Mouse (Mus musculus): ENCODE data around the gene Arid5b.

The Arid5b gene

GRCm38 (mm10) chr10:68269789-68270188 lies 8.8 kb downstream of the Arid5b start:
- no peak for DNase-seq (ENCODE audit: extremely low spot score, low read depth, low spot score)

DNA sequence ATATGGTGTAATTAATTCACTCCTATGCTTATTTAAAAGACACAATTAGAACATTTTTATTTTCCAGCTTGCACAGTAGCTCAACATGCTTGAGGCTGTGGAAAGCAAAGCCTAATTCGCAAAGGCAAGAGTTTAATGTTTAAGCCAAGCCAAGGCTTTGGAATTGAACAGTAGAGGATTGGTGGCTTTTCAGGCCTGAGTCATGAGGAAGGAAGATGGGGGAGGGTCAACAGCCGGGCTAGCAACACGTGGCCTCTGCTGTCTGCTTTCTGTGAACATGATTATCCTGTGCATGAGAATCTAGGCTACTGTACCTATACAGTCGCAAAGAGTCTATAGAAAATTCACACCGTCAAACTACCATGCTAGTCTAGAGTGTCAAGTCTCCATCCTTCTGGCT lies 9.9 kb downstream of the Arid5b start:
- no peak for DNase-seq (ENCODE audit: extremely low spot score, low read depth, low spot score)

DNA sequence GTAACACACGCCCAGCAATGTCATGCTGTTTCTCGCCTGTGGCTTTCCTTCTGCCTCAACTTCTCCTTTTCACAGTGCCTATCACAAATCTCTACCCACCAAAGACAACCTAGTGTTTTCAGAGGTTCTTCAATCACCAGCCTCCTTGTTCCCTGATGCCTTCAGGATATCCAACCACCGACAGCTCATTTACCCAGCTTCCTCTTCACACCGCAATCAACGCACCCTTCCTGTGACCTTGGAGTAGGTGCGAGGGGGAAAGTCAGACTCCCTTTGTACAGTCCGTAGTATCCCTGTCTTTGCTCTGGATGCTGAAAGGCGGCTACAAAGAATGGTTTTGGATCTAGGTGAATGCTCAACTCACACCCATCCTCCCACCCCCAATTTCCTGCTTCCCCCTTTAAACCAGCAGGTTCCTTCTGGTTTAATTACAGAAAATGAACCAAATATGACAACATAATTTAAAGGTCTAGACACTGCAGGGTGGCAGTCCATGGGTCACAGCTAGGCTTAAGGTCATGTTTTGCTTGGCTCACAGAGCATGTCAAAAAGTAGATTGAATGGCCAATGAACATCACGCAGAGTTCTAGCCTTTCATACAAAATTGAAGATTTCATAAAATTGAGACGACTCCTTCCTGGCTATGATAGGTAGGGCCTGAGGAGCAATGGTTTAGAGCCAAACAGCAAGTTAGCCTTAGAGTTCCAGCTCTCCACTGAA lies 14.4 kb downstream of the Arid5b start:
- DNase-seq (ENCODE audit: extremely low spot score, low read depth, low spot score): no peak

DNA sequence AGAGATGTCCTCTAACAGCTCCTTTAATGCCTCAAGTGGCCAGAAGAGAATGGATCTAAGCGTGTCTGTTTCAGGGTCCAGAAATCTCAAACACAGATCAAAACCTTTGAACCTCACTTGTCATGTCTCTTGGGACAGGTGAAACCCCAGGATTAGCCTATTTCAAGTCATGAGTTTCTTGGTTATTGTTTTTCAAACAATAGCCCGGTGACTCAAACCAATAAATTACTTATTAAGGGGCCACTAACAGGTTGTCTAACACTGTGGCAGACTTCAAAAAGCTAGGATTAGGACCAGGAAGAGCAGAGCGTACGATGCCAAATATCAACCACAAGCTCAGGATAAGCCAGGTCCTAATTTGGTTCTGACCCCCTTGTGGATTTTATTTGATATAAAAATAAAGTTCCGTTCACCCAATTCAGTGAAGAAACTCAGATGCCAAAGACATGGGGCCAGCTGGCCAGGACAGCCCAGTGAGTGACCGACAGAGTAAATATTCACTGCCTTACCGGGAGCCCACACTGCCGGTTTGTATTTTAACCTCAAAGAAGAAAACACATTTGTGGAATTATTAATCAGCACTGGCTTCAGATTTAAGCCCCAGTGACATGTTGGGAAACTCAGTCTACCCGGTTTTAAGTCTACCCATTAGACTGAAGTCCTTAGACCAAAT lies 15.1 kb downstream of the Arid5b start:
- no peak for DNase-seq (ENCODE audit: extremely low spot score, low read depth, low spot score)

GRCm38 (mm10) chr10:68259601-68260000 lies 18.9 kb downstream of the Arid5b start:
- DNase-seq (ENCODE audit: extremely low spot score, low read depth, low spot score): no peak

DNA sequence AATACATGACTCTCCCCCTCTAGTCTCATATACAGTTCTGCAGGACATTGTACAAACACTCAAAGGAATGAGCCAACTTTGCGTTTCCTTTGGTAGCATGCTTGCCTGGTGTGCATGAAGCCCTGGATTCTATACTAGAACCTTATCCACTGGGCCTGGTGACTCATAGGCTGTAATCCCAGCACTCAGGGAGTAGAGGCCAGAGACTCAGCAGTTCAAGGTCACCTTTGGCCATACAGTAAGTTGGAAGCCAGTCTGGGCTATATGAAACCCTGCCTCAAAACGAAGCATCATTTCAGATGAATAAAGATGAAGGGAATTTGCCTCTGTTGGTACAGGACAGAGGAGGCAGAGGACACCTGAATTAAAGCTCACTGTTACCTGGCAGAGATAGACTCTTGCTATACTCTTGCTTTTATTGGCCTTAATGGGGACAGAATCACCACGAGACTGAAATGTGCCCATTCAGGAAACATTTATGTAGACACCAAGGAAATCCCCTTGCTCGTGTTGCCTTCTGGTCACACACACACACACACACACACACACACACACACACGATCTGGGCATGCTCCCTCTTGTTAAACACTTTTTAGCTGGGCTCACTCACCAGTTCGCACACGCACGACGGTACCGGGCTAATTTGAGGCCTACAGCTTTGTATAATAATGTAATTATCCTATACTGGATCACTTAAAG lies 21.0 kb downstream of the Arid5b start:
- DNase-seq (ENCODE audit: extremely low spot score, low read depth, low spot score): no peak

DNA sequence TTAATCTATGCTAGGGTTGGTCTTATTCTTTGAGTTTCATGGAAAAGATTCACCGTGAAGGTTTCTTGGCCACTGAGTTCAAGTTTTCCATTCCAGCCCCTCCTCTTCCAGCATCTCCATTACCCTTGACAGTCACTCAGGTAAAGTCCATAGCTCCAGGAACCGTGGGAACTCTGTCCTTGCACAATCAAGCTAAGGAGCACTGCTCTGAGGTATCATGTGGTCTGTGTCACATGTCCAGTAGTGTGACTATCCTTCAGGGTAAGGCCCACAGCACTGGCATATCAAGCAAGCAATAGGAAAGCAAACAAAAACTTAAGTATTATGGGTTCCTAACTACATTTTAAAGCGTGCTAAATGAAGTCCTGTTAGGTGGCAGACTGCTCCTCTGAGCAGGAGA lies 22.4 kb downstream of the Arid5b start:
- no peak for DNase-seq (ENCODE audit: extremely low spot score, low read depth, low spot score)

GRCm38 (mm10) chr10:68253452-68254117 lies 25.0 kb downstream of the Arid5b start:
- DNase-seq (ENCODE audit: extremely low spot score, low read depth, low spot score): no peak

DNA sequence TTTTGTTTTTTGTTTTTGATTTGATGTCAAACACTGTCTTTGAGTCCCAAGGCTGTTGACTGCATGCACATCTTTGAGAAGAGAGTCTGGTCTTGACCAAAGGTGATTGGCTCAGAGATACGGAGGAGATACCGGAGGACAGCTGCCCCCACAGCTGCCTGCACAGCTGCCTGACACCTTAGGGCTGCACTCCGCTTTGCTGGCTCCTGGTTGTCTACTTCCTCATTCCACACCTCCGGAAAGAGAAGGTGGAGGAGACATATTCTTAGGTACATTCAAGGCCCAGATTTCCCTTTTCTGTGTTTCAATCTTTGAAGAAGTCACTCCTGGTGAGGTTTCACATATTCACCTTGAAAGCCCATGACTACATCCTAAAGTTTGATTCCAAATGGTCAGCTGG lies 25.9 kb downstream of the Arid5b start:
- DNase-seq (ENCODE audit: extremely low spot score, low read depth, low spot score): no peak

DNA sequence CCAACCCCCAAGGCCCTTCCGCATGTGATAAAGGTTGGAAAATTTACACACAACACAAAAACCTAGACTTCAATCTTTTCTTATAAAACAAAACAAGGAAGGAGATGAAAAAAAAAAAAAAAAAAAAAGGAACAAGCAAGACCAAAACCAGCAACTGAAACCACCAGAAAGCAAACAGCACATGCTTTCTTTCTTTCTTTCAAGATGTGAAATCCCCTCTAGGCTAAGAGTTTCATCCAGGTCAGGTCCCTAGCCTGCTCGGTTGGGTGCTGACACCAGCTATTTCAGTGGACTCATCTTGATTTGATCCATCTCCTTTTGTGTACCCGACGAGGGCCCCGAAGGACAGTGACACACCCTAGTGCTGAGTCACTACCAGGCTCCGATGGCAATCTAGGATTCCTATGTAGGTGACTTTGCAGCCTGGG lies 29.2 kb downstream of the Arid5b start:
- no peak for DNase-seq (ENCODE audit: extremely low spot score, low read depth, low spot score)

- no peak for DNase-seq (ENCODE audit: extremely low spot score, low read depth, low spot score)
Measured at GRCm38 (mm10) chr10:68248281-68249015, 30.1 kb downstream of the Arid5b start.

GRCm38 (mm10) chr10:68247490-68248280 lies 30.9 kb downstream of the Arid5b start:
- no peak for DNase-seq (ENCODE audit: extremely low spot score, low read depth, low spot score)

GRCm38 (mm10) chr10:68246603-68247247 lies 31.8 kb downstream of the Arid5b start:
- DNase-seq (ENCODE audit: extremely low spot score, low read depth, low spot score): no peak

DNA sequence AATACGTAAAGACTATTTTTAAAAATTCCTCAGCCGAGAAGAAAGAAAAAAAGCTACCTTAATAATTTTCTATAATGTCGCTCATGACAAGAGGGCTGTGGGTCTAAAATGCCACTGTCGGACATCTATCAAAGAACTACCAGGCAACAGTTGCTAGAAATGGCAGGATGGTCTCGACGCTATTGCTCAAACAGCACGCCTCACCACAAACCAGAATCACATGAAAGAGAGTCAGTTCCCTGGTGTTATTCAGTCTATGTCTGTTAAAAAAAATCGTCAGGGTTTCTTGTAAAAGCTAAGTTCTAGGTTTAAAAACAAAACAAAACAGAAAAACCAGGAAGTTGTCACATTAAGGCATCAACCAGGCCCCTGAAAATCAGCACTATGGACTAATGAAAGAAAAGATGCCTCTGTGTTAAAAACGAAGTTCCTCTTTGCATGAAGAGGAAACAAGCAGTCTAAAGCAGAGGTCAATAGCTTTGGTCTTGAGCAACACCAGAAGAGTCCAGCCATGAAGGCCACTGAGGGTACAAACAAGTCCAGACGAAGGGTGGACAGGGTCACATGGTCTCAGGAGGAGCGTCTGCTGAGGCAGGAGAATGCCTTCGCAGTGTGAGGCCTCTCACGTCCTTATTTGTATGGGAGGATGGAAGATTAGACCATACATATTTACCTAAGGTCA lies 37.6 kb downstream of the Arid5b start:
- no peak for DNase-seq (ENCODE audit: extremely low spot score, low read depth, low spot score)

- no peak for DNase-seq (ENCODE audit: extremely low spot score, low read depth, low spot score)
Measured at GRCm38 (mm10) chr10:68240094-68240803, 38.3 kb downstream of the Arid5b start.

- no peak for DNase-seq (ENCODE audit: extremely low spot score, low read depth, low spot score)
Measured at GRCm38 (mm10) chr10:68239426-68240070, 39.0 kb downstream of the Arid5b start.

- DNase-seq (ENCODE audit: extremely low spot score, low read depth, low spot score): no peak
Measured at GRCm38 (mm10) chr10:68238707-68239425, 39.7 kb downstream of the Arid5b start.
